Mouse (Mus musculus) left cerebral cortex, postnatal 36 days (tissue): ENCODE results near the gene Upk2. TPM values are rescaled to one million over a fixed set of nuclear protein-coding genes. Genes with fewer than 3 reads are reported as not detected.

Experiments used
- DNase-seq, 2 experiments: peaks; one replicate each; pipeline ENCODE4 v3.0.0; 2021 to 2022; ENCODE audit warnings: low spot score in 2 of 2, mixed read lengths in 1 of 2
- intact Hi-C: fragments of 180-260 bp; cut with DNase I; formaldehyde crosslinking; loops from one replicate; pipeline ENCODE4 v1.15.1; 2025
- total RNA-seq, 2 experiments: library from RNA; stranded (reverse); gene quantifications; 2 replicates each; pipeline ENCODE4 v1.2.3; 2021

Gene Upk2
- not detected for total RNA-seq

DNA sequence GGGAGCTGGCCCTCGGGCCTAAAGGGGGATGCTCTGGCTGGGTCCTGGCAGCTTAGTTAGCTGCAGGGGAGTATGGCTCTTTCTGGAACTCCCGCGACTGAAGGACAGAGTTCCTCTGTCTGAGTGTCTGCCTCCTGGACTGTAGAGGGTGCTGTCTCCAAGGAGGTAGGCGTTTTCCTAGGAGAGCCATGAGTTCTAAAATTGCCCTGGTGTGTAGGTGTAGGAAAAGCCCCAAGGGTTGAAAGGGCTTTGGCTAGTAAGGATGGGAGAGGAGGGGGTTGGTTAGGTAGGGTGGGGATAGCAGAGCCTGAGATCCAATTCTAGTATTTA lies at the start of gene Upk2:
Gene Upk2 (minus strand): TSS at position 86 of the 330 bp plus-strand sequence.
- DNase-seq, result no peak
- intact Hi-C loops, result loop anchor here (1.0 to 10.0 kb wide), 4 partner anchors 24 to 197 kb away; partner anchors contain the start of gene Ddx6

DNA sequence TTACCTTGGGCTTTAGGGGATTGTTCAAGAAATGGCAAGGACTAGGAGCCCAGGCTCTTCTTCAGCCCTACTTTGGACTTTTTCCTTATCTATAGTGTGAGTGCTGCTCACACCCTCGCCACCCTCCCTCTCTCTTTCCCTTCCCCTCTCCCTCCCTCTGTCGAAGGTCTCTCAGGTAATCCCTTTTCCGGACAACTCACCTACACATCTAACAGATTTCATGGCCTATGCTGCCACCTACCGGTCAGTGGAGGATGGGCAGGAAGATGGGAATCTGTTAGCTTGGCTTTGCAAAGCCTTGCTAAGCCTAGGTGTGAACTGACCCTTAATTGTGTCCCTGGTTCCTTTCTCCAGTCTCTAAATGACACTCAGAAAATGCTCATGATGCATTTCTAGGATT lies 47.2 kb upstream of the Upk2 start:
- peak; percentile 70 to 78 for DNase-seq
- intact Hi-C loops, result loop anchor here (1.0 kb wide), 2 partner anchors 22 to 48 kb away; partner anchors contain the start of gene Upk2

DNA sequence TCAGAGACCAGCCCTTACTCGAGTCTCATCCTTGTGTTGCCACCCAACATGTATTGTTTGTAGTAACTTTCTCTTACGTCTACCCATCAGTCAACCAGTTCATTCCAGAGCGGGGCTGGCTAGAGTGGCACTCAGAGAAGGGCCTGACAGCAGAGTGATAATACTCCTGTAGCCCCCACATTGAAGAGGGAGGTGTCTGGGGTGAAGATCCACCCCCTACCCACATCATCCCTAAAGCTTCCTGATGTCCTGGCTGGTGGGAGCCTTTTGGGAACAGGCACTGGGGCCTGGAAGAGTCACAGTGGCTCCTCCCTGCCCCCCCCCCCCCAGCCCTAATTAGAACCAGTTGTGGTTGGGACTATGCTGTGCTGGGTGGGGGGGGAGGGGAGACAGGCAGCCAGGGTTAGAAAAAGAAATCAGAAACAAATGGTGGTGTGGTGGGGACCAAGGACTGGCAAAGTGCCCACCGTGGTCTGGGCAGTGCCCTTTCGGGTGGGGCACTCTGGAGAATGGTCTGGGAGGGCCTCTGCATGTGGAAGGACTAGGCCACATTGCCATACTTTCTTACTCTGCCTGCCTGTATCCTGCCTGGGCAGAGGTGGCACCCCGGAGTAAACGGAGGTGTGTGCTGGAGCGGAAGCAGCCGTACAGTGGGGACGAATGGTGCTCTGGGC lies 46.6 kb upstream of the Upk2 start:
- intact Hi-C loops, result no loop called here
- no peak for DNase-seq

DNA sequence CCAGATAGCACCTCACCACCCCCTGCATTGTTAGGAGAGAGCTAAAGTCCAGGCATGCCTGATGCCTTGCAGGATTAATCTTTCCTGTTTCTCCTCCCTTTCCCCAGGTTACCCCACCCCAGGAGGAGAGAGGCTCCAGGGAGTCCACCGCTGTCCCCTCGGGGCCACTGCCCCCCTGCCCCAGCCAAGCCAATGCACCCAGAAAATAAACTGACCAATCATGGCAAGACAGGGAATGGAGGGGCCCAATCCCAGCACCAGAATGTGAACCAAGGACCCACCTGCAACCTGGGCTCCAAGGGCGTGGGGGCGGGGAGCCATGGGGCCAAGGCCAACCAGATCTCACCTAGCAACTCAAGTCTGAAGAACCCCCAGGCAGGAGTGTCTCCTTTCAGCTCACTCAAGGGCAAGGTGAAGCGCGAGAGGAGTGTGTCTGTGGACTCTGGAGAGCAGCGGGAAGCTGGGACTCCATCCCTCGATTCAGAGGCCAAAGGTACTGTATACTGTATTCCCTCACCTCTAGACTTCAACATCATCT lies 45.9 kb upstream of the Upk2 start:
- DNase-seq, result no peak
- intact Hi-C loops, result no loop called here

DNA sequence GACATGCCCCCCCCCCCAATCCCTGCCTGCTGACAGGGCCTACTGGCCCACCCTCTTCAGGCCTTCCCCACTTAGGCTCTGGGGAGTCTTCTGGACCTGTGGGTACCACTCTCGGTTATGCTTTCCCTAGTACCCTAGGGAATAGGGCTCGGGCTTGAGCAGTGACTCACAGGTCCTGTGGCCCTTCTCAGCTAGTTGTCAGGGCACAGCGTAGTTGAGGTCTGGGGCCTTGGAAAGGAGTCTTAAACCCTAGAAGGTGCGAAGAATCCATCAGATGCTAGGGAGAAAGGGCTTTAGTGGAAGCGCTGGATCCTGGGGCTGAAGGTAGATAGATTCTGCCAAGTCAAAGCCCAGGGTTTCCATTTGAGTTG lies 45.4 kb upstream of the Upk2 start:
- intact Hi-C loops, result no loop called here
- DNase-seq, result no peak

DNA sequence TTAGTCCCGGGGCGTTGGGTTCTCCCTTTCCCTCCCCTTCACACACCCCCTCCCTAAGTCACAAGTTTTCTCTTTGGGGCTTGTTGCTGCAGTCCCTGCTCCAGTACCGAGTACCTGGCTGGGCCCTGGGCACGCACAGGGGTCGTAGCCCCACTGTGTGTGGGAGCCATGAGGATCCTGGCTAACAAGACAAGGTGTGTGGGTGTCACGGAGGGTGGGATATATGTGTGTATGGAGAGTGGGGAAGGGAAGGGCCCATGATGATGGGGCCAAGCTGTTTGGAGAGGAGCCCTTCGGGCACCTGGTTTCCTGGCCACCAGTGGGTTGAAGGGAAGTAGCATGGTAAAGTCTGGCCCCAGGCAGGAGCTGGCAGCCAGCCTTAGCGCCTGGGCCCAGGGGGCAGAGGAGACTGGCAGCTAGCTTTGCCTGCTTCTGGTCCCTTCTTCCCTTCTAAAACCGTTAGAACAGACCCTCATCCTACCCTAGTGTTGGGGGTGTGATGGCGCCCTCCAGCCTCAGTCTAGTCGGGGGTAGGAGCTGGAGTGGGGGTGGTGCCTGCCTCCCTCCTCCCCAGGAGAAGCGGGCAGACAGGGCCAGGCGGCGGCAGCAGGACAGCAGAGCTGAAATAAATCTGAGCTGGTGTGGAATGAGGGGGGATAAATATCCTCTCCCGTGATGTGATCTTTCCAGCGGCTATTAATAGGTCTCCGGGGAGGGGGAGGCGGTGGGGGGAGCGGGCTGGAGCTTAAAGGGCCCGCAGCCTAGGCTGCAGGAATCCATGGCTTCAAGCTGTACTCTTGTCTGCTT lies 44.8 kb upstream of the Upk2 start:
- DNase-seq, result no peak
- intact Hi-C loops, result loop anchor here (2.0 kb wide), 1 partner anchor 21 kb away; no protein-coding TSS in a partner anchor

DNA sequence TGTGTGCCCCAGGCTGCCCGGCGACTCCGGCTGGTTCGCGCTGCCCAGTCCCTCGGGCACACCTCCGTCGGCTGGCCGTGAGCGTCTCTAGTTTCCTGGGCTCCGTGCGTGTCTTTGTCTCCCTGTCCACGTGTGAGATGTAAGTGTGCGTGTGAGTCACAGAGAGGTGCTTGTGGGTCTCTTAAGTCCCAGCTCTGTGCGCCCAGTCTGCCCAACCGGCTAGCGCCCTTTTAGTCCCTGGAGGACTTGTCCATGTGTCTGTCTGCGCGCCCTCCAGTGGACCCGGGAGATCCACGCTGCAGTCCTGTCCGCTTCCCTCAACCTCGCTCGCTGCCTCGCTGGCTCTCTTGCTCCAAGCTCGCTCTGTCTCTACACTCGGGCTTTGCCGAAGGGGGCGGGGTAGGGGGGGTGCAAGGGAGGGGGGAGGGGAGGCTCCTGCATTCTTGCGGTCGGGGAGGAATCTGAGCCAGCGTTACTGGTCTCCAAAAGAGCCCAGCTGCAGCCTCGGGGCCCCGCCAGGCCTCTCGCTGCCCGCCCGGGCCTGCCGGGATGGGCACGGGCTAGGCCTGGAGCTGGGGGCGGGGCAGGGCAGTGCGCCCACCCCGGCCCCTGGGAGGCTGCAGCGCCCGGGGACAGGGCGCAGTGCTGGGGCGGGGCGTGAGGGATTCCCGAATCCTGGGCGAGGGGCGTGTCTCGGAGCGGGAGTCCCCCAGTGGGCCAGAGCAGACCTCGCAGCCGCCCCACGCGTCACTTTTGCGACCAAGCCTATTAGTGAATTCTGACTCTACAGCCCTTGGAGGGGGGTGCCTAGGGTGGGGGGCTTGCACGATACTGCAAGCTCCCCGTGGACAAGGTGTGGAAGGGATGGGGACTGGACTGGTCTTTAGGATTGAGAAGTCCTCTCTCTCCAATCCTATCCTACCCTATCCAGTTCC lies 43.9 kb upstream of the Upk2 start:
- intact Hi-C loops, result loop anchor here (2.0 kb wide), 1 partner anchor 20 kb away; no protein-coding TSS in a partner anchor
- peak in 1 of 2 experiments; percentile 49 for DNase-seq

DNA sequence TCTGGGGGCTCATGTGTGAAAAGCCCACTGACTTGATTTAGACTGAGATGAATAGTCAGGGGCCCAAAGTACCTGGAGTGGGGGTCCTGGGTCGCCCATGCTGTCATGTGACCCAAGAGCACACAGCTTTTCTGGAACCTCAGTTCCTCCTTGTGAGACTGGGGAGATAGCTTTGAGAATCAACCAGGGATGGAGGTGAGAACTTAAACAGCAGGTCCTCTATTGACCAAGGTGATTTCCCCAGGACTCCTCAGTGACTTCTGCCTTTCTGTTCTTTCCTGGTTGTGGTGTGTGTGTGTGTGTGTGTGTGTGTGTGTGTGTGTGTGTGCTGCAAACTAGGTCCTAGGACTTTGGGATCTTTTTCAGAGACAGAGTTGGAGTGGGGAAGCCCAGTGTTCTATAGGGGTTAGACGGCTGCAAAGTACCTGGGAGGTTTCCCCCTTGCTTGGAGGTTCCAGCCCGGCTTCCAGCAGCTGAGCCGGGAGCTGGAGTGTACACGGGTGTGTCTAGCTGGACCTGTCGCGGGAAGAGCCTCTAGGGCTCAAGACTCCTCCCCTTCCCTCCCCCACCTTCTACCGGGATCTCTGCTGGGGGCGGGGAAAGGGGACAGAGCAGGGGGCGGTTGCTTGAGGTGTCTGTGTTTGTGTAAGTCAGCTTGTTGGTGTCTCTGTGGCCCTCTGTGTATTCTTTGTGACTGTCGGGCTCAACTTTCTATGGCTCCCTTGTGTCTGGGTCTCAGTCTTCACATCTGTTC lies 43.0 kb upstream of the Upk2 start:
- no peak for DNase-seq
- intact Hi-C loops, result loop anchor here (2.0 kb wide), 1 partner anchor 19 kb away; no protein-coding TSS in a partner anchor

DNA sequence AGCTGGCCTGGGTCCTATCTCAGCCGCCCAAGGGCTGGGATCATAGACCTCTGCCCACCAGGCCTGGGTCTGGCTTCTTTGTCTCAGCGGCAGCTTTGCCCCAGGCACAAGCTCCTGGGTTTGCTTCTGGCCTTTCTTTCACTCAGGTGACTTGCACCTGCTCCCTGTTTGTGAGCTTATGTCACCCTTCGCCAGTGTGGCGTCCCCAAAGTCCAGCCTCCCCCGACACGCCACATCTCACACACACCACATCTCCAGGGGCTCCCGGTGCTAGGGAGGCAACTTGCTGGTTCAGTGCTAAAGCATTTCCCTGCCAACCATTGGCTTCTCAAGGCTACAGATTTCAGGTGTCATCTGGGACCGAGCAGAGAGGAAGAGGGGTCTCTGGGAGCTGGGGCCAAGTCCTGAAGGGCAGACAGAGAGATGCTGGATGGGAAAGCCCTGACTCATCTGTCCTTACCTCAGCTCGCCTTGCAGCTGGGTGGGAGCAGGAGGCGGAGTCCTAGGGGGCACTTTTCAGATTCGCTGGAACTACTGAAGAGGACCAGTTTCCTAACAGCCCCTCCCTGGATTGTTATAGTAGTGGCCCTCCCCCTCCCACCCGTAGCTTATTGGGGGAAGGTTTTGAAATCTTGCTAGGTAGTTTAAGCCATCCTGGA lies 42.2 kb upstream of the Upk2 start:
- intact Hi-C loops, result no loop called here
- DNase-seq, result no peak

DNA sequence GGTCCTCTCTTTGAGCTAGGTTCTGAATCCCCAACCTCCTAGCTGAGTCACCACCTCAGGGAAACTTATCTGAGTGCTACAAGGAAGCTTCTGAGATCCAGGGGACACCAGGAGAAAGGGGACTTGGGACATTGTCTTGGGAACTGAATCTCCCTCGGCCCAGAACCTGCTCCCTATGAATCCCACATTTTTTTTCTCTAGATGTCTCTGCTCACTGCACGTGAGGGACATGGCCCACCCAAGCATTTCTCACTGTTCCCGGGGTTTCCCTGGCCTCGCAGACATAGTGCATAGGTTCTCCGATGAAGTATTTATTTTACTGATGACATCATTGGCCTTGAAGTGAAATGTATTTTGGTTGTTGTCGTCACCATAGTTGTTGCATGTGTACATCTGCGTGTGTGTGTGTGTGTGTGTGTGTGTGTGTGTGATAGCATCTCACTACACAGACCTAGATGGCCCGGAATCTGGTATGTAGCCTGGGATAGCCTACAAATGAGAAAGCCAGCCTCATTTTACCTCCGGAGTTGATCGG lies 41.1 kb upstream of the Upk2 start:
- DNase-seq, result no peak
- intact Hi-C loops, result no loop called here

DNA sequence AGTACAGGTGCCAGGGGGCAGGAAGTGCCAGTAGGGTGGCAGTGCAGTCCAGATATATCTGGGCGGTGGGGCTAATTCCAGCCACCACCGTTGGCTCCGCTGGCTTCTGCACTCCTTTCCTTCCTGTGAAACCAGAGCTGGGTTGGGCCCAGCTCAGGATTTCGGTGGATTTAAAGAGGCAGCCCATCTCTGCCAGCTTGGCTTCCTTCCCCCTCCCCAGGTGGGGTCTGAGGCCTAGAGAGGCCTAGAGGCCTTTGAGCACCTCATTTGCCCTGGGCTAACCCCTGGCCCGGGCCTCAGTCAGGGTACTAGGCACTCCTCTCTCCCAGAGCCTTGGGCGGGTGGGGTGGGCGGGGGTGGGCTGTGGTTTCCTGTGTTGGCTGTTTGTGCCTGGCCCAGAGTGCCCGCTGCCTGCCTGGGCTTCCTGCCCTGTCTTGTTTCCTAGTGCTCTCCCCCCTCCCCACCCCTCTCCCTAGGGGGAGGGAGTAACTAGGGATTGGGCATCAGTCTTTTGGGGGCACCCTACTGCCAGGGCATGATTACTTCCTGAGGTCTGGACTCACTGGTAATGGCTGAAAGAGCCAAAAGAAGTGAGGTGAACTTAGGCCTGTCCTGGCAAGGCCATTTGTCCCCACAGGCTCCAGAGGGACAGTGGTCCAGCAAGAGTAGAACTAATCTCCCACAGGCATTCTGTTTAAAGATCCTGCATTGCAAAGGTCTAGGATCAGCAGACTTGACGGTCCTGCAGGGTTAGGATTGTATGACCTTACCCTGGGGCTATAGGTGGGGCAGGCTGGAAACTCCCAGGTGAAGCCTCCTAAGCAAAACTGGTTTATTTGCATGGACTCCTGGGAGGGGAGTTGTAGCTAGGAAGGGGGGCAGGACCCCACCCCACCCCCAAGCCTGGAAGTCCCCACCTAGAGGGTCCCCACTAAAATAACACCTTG lies 40.4 kb upstream of the Upk2 start:
- DNase-seq, result no peak
- intact Hi-C loops, result no loop called here

DNA sequence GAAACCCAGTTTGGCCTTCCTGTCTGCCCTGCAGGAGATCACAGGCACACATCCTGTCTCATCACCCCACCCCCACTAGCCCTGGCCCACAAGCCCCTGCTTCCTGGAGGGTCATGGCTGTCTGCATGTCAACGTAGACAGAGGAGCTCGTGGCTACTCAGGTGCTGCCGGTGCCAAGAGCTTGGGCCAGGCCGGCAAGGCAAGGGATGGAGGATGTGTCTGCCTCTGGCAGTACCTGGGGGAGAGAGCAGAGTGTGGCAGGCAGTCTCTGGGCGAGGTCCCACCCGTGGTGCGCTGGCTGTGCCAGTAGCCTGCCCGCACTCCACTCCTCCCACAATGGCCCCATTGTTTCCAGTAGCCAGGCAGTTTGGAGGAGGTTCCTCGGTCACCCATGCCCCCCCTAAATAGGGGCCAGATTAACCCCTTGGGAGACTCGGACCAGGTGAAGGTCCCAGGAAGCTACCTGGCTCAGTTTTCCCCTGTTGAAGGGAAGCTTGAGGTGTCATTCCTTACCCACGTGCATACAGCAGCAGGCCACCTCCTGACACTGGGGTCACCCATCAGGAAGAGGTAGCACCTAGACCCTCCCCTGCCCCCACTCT lies 39.6 kb upstream of the Upk2 start:
- DNase-seq, result no peak
- intact Hi-C loops, result no loop called here

DNA sequence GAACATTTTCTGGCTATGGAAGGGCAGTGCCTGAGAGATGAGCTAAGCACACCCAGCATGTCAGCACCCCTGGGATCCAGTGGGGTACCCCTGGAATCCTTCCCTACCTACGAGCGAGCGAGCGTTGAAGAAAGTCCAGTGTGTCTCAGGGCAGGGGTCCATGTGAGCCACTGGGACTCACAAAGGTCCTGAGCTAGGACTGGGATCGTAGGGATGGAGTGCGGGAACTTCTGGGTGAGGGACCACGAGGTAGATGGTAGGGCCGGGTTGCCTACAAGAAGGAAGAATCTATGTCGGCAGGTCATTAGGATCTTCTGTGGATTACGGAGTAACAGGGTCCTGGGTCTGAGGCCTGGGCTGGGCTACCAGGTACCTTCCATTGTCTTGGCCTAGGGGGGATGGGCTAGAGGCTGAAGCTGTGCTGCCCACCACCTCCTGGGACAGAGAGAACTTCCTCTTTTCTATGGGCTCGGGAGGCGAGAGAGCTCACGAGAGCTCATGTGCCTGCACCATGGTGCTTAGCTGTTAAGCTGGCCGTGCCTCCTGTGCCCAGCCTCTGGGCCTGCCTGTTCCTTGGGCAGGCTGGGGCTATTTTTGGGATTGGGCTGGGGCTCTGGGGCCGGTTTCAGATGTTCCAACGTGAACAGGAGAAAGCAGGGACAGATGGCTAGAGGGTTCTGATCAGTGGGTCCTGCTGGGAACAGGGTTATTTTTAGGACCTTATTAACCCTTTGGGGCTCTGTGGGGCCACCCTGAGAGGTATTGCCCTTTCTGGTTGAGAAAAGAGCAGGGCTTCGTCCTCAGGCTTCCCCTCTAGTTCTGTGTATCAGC lies 38.1 kb upstream of the Upk2 start:
- DNase-seq, result no peak
- intact Hi-C loops, result no loop called here

DNA sequence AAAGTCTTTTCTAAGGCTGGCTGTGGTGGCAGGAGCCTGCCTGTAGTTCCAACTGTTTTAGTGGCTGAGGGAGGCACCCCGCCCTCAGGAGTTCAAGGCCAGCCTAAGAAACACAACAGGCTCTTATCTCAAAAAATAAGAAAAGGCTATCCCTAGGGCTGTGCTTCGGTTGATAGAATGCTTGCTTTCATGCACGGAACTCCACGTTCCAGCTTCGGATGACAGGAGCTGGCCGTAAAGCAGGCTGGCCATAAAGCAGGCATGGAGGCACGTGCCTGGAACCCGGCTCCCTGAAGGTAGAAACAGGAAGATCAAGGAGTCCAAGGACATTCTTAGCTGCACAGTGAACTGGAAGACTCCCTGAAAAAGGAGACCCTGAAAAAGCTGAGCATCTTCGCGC lies 36.6 kb upstream of the Upk2 start:
- intact Hi-C loops, result no loop called here
- no peak for DNase-seq

DNA sequence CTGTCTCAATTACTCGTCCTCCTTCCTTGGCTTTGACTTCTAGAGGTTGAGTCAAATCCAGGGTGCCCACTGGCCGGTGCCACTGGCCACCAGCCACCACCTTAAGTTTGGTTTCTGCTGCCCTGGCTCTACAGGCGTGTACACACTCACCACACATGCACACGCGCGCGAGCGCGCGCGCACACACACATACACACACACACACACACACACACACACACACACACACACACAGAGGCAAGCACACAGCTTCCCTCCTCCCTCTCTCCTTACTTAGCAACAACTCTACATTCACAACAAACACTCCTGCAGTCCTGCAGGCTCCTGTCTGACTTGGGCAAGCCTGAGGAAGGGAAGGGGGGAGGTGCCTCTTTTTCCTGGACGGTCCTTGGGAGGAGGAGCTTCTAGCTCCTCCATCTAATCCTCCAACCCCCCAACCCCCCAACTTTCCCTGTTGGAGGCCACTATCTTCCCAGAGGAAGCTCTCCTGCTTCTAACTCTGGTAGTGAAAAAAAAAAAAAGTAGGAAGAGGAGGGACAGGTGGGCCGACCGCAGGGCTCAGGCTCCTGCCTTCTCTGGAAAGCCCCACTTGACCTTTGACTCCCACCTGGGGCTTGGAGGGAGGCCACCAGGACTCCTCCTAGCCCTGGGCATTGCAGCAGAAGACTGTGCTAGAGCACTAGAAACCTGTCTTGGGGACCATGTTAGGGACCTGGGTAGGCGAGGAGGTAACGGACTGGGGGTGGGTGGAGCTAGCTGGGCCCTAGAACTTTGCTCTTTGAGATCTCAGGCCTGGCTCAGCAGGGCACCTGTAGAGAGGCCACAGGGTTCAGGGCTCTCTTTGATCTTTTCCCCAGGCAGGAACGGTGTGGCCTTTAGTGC lies 35.6 kb upstream of the Upk2 start:
- intact Hi-C loops, result no loop called here

More for the DNA sequence above, 35.6 kb upstream of the Upk2 start:
- DNase-seq, result no peak
